Mouse (Mus musculus) embryonic fibroblast, embryonic 13.5 days (primary cell): Measurements from ENCODE around the gene Nos1.
A peak's percentile ranks its signal among the peaks of the same experiment; 100 is the strongest.

Experiments used
- CTCF ChIP-seq: IDR thresholded peaks from 2 replicates; pipeline ENCODE4 v1.5.1; 2011; ENCODE audit warnings: mild to moderate bottlenecking, control low read depth, low read length, moderate library complexity, borderline replicate concordance; ENCODE audit not compliant: insufficient read depth
- POLR2A ChIP-seq: IDR thresholded peaks from 2 replicates; pipeline ENCODE4 v1.6.1; 2011; ENCODE audit warnings: low read depth, mild to moderate bottlenecking, control low read depth, low read length, moderate library complexity

DNA sequence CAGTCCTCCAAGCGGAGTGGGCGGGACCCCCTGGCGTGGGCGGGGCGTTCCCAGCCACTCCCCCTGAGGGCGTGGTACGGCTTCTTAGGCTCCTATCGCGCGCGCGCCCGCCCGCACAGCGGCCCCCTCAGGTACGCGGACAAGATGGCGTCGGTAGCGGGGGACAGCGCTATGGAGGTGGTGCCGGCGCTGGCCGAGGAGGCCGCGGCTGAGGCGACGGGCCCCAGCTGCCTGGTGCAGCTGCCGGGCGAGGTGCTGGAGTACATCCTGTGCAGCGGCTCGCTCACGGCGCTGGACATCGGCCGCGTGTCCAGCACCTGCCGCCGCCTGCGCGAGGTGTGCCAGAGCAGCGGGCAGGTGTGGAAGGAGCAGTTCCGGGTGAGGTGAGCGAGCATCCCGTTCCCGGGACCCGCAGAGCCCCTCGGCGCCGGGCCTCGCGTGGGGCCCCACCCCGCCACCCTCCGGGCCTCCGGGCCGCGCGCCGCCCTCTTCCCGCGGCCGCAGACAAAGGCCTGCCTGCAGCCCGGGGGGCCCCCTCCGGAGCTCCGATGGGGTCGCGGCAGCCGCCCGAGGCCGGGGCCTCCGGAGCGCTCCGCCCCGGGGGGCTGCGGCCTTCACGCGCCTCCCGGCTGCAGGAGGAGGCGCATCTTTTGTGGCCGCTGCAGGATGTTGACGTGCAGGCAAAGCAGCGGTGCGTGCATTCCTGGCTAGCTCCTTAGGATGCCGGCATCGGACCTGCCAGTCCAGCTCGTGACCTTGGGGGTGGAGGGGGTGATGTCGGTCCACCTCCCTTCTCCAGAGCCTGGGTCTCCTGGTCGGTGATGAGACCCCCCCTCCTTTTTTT is 196.0 kb downstream of the Nos1 start, which contains the start of gene Fbxo21:
- peak; percentile 84 for TF ChIP-seq POLR2A
- TF ChIP-seq CTCF, result no peak
